Mouse (Mus musculus) thymus, adult 18-20 months (tissue): Measurements from ENCODE around the gene Sp110.
"Not testable (repeated sequence)": the region's sequence is repeated elsewhere in the genome, so short reads cannot be mapped to it uniquely, and the experiment has no call there.

ENCODE experiments used
- DNase-seq, 2 experiments: peaks; one replicate each; pipeline ENCODE4 v3.0.0; 2022; ENCODE audit warnings: mixed read lengths in 2 of 2

The Sp110 gene

DNA sequence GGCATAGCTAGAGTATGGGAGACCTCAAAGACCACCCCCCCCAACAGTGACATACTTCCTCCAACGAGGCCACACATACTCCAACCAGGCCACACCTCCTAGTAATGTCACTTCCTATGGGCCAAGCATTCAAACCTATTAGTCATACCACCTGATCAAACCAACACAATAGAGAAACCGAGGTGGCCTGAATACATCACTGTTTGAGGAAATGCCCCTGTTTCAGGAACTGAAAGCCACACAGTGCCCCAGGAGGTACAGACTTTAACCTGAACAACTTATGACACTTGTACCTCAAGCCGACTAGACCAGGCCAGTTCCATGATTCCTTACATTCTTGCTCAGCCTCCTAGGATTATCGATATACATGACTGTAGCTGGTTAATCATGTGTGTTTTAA lies 54.8 kb downstream of the Sp110 start:
- not testable (repeated sequence) for DNase-seq

DNA sequence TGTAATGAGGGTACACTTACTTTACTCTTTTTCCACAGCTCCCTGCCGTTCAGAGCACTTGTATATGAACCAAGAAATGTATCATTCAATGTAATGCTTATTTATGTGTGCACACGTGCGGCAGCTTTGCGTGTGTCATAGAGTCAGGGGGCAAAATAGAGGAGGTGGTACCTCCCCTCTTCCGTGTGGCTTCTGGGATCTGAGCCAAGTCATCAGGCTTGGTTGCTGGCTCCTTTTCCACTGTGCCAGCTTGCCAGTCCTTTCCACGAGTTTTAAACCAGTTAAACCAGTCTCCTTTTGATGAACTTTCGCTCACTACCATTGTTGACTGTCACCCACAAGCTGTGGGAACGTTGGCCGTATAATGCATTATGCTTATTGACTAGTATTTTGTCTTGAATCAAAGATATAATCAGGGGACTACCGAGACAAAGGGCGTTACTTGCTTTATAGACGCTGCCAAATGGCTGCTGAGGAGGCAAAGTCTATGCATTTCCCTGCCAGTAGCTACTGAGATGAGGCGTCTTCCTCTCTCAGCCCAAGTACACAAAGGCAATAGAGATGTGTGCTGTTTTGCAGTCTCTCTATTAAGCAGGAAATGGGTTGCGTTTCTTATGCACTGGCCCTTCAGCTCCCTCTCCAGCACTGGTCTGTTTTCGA lies 70.0 kb downstream of the Sp110 start:
- not testable (repeated sequence) for DNase-seq
